Mouse (Mus musculus): ENCODE results near the gene Golph3l. TPM values are rescaled to one million over a fixed set of nuclear protein-coding genes. Genes with fewer than 3 reads are reported as not detected.
A peak's percentile ranks its signal among the peaks of the same experiment; 100 is the strongest.

Golph3l gene
- polyA plus RNA-seq, 1 experiment from 2014 or later, result 30.9 TPM

- WGBS, result under 1% methylated on average over 38 of the region's 43 CpGs
- peak within 1 kb of the TSS; percentile 97 for H3K9ac ChIP-seq
- H3K27me3 ChIP-seq (ENCODE audit: control insufficient read depth, insufficient read depth, low read length), result no peaks in the 10 kb centered on the region
- peaks cover 38% of the 10 kb centered on the region for H3K4me1 ChIP-seq (replicated peaks; ENCODE audit: control insufficient read depth, insufficient read depth, low read length)
- peak within 1 kb of the TSS; percentile 86 for H3K4me3 ChIP-seq (replicated peaks; ENCODE audit: low read length)
- H3K4me2 ChIP-seq (replicated peaks), result peak within 1 kb of the TSS; percentile 98
- peaks cover 32% of the 10 kb centered on the region for H3K36me3 ChIP-seq (replicated peaks; ENCODE audit: control insufficient read depth, insufficient read depth)
- peak; percentile 94 for DNase-seq (ENCODE audit: low spot score)
- no peaks in the 10 kb centered on the region for H3K9me3 ChIP-seq (ENCODE audit: control insufficient read depth, low read length)
- ATAC-seq (ENCODE audit: low FRiP score), result peak; percentile 98
- H3K27ac ChIP-seq, result peak within 1 kb of the TSS; percentile 95
Measured at GRCm38 (mm10) chr3:95658236-95658867, 69.6 kb downstream of the Golph3l start, which contains the start of gene Mcl1. Gene Mcl1 (plus strand): TSS chr3:95658788.

GRCm38 (mm10) chr3:95658868-95659712 lies 70.4 kb downstream of the Golph3l start:
- peak overlapping the region; percentile 98 for H3K4me2 ChIP-seq (replicated peaks)
- peak overlapping the region; percentile 86 for H3K4me3 ChIP-seq (replicated peaks; ENCODE audit: low read length)
- peak overlapping the region; percentile 95 for H3K27ac ChIP-seq
- ATAC-seq (ENCODE audit: low FRiP score) (peak; percentile 77), DNase-seq (ENCODE audit: low spot score) (peak; percentile 75)
- H3K9ac ChIP-seq, result peak overlapping the region; percentile 97
- H3K9me3 ChIP-seq (ENCODE audit: control insufficient read depth, low read length), result no peaks in the 10 kb centered on the region
- no peaks in the 10 kb centered on the region for H3K27me3 ChIP-seq (ENCODE audit: control insufficient read depth, insufficient read depth, low read length)
- whole genome bisulfite sequencing, result under 1% methylated on average over 77 of the region's 113 CpGs
- peaks cover 41% of the 10 kb centered on the region for H3K4me1 ChIP-seq (replicated peaks; ENCODE audit: control insufficient read depth, insufficient read depth, low read length)
- H3K36me3 ChIP-seq (replicated peaks; ENCODE audit: control insufficient read depth, insufficient read depth), result peaks cover 39% of the 10 kb centered on the region

- peak overlapping the region; percentile 95 for H3K27ac ChIP-seq
- H3K4me2 ChIP-seq (replicated peaks), result peak overlapping the region; percentile 98
- 2% methylated on average over 8 of the region's 8 CpGs for WGBS
- H3K9ac ChIP-seq, result peak overlapping the region; percentile 97
- no peak for ATAC-seq (ENCODE audit: low FRiP score)
- H3K4me3 ChIP-seq (replicated peaks; ENCODE audit: low read length), result peak overlapping the region; percentile 86
- no peaks in the 10 kb centered on the region for H3K27me3 ChIP-seq (ENCODE audit: control insufficient read depth, insufficient read depth, low read length)
- H3K9me3 ChIP-seq (ENCODE audit: control insufficient read depth, low read length), result no peaks in the 10 kb centered on the region
- DNase-seq (ENCODE audit: low spot score), result peak; percentile 39
- peaks cover 44% of the 10 kb centered on the region for H3K4me1 ChIP-seq (replicated peaks; ENCODE audit: control insufficient read depth, insufficient read depth, low read length)
- peaks cover 48% of the 10 kb centered on the region for H3K36me3 ChIP-seq (replicated peaks; ENCODE audit: control insufficient read depth, insufficient read depth)
Measured at GRCm38 (mm10) chr3:95659948-95660347, 71.2 kb downstream of the Golph3l start.

GRCm38 (mm10) chr3:95660788-95661478 lies 72.2 kb downstream of the Golph3l start:
- peaks cover 54% of the 10 kb centered on the region for H3K36me3 ChIP-seq (replicated peaks; ENCODE audit: control insufficient read depth, insufficient read depth)
- H3K27me3 ChIP-seq (ENCODE audit: control insufficient read depth, insufficient read depth, low read length), result no peaks in the 10 kb centered on the region
- no peak for DNase-seq (ENCODE audit: low spot score)
- peak overlapping the region; percentile 98 for H3K4me2 ChIP-seq (replicated peaks)
- H3K4me3 ChIP-seq (replicated peaks; ENCODE audit: low read length), result peak overlapping the region; percentile 86
- H3K9me3 ChIP-seq (ENCODE audit: control insufficient read depth, low read length), result no peaks in the 10 kb centered on the region
- H3K4me1 ChIP-seq (replicated peaks; ENCODE audit: control insufficient read depth, insufficient read depth, low read length), result peaks cover 44% of the 10 kb centered on the region
- 54% methylated on average over 2 of the region's 2 CpGs for WGBS
- no peak for ATAC-seq (ENCODE audit: low FRiP score)
- no peak overlapping the region for H3K27ac ChIP-seq
- H3K9ac ChIP-seq, result peak overlapping the region; percentile 97

- DNase-seq (ENCODE audit: low spot score) (no peak), ATAC-seq (ENCODE audit: low FRiP score) (no peak)
- Histone ChIP-seq H3K9ac (no peak overlapping the region), H3K4me1 (replicated peaks; ENCODE audit: control insufficient read depth, insufficient read depth, low read length) (peaks cover 44% of the 10 kb centered on the region), H3K4me3 (replicated peaks; ENCODE audit: low read length) (no peak overlapping the region), H3K4me2 (replicated peaks) (peak overlapping the region; percentile 98), H3K36me3 (replicated peaks; ENCODE audit: control insufficient read depth, insufficient read depth) (peaks cover 54% of the 10 kb centered on the region), H3K27ac (no peak overlapping the region), H3K9me3 (ENCODE audit: control insufficient read depth, low read length) (no peaks in the 10 kb centered on the region), H3K27me3 (ENCODE audit: control insufficient read depth, insufficient read depth, low read length) (no peaks in the 10 kb centered on the region)
- 67% methylated on average over 7 of the region's 7 CpGs for WGBS
Measured at GRCm38 (mm10) chr3:95661945-95662715, 73.4 kb downstream of the Golph3l start.

- WGBS, result 88% methylated on average over 7 of the region's 7 CpGs
- H3K4me3 ChIP-seq (replicated peaks; ENCODE audit: low read length), result no peak overlapping the region
- peak overlapping the region; percentile 98 for H3K4me2 ChIP-seq (replicated peaks)
- H3K27ac ChIP-seq, result no peak overlapping the region
- H3K27me3 ChIP-seq (ENCODE audit: control insufficient read depth, insufficient read depth, low read length), result no peaks in the 10 kb centered on the region
- peaks cover 54% of the 10 kb centered on the region for H3K36me3 ChIP-seq (replicated peaks; ENCODE audit: control insufficient read depth, insufficient read depth)
- no peaks in the 10 kb centered on the region for H3K9me3 ChIP-seq (ENCODE audit: control insufficient read depth, low read length)
- ATAC-seq (ENCODE audit: low FRiP score), result no peak
- DNase-seq (ENCODE audit: low spot score), result no peak
- no peak overlapping the region for H3K9ac ChIP-seq
- peaks cover 47% of the 10 kb centered on the region for H3K4me1 ChIP-seq (replicated peaks; ENCODE audit: control insufficient read depth, insufficient read depth, low read length)
Measured at GRCm38 (mm10) chr3:95662724-95663449, 74.2 kb downstream of the Golph3l start.

GRCm38 (mm10) chr3:95663486-95663885 lies 74.8 kb downstream of the Golph3l start:
- H3K27ac ChIP-seq, result no peak overlapping the region
- no peaks in the 10 kb centered on the region for H3K9me3 ChIP-seq (ENCODE audit: control insufficient read depth, low read length)
- peaks cover 54% of the 10 kb centered on the region for H3K36me3 ChIP-seq (replicated peaks; ENCODE audit: control insufficient read depth, insufficient read depth)
- H3K4me2 ChIP-seq (replicated peaks), result no peak overlapping the region
- WGBS, result 83% methylated on average over 2 of the region's 2 CpGs
- DNase-seq (ENCODE audit: low spot score), result no peak
- no peaks in the 10 kb centered on the region for H3K27me3 ChIP-seq (ENCODE audit: control insufficient read depth, insufficient read depth, low read length)
- H3K4me3 ChIP-seq (replicated peaks; ENCODE audit: low read length), result no peak overlapping the region
- peaks cover 48% of the 10 kb centered on the region for H3K4me1 ChIP-seq (replicated peaks; ENCODE audit: control insufficient read depth, insufficient read depth, low read length)
- no peak for ATAC-seq (ENCODE audit: low FRiP score)
- no peak overlapping the region for H3K9ac ChIP-seq

- 93% methylated on average over 3 of the region's 3 CpGs for WGBS
Measured at GRCm38 (mm10) chr3:95663969-95664608, 75.4 kb downstream of the Golph3l start.

More at GRCm38 (mm10) chr3:95663969-95664608, 75.4 kb downstream of the Golph3l start:
- Histone ChIP-seq H3K4me3 (replicated peaks; ENCODE audit: low read length) (no peak overlapping the region), H3K4me2 (replicated peaks) (no peak overlapping the region), H3K9me3 (ENCODE audit: control insufficient read depth, low read length) (no peaks in the 10 kb centered on the region), H3K4me1 (replicated peaks; ENCODE audit: control insufficient read depth, insufficient read depth, low read length) (peaks cover 48% of the 10 kb centered on the region), H3K36me3 (replicated peaks; ENCODE audit: control insufficient read depth, insufficient read depth) (peaks cover 54% of the 10 kb centered on the region), H3K9ac (no peak overlapping the region), H3K27me3 (ENCODE audit: control insufficient read depth, insufficient read depth, low read length) (no peaks in the 10 kb centered on the region), H3K27ac (no peak overlapping the region)
- DNase-seq (ENCODE audit: low spot score), result no peak
- no peak for ATAC-seq (ENCODE audit: low FRiP score)
